Mouse (Mus musculus) erythroblast, embryonic 14.5 days (primary cell): ENCODE measurements around the gene Igfbp3.

Source experiments
- GATA1 ChIP-seq: IDR thresholded peaks from 2 replicates; pipeline ENCODE4 v1.6.1; 2012; ENCODE audit warnings: low read length, inconsistent platforms, mixed read lengths
- TAL1 ChIP-seq: IDR thresholded peaks from 3 replicates; pipeline ENCODE4 v1.6.1; 2012; ENCODE audit warnings: low read length, inconsistent platforms, mixed read lengths

DNA sequence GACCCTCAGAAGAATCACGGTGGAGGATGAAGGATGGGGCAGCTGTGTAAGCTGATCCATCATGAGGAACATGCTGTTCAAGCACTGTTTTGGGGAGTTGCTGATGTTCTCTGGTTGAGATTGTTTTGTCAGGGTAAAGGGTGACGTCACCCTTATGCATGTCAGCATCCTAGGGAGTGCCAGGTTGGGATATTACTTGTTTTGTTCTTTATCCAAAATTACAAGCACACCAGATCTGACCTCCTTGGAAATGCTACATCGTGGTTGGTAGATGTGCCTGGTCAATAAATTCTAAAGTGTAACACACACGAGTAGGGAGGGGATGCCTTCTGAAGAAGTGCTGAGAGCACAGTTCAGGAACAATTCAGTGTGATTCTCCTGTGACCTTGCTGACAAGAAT lies 57.3 kb downstream of the Igfbp3 start:
- TF ChIP-seq GATA1 (no peak), TAL1 (no peak)
